Mouse (Mus musculus) thymus, postnatal 0 days (tissue): ENCODE measurements around the gene Enpp6. TPM values are rescaled to one million over a fixed set of nuclear protein-coding genes. Genes with fewer than 3 reads are reported as not detected.

ENCODE experiments used
- DNase-seq: peaks from one replicate; pipeline ENCODE4 v3.0.0-alpha.2; 2015; ENCODE audit warnings: low spot score
- polyA plus RNA-seq: library from polyadenylated mRNA; unstranded; fragments of >200 nt; fragmentation: Nextera tagmentation; extraction: Ambion mirVana; gene quantifications from 2 replicates; pipeline ENCODE4 v1.2.1, GENCODE M21; 2015

Enpp6 gene
- 0.03 and 0.14 TPM in 2 replicates for polyA plus RNA-seq

GRCm38 (mm10) chr8:46986386-46987140 is at the start of gene Enpp6:
Gene Enpp6 (plus strand): TSS chr8:46986887.
- DNase-seq = no peak

GRCm38 (mm10) chr8:46938218-46938617 is 48.5 kb upstream of the Enpp6 start:
- DNase-seq = no peak

- peak; percentile 10 for DNase-seq
Observed at GRCm38 (mm10) chr8:46941295-46941694, 45.4 kb upstream of the Enpp6 start.

- DNase-seq = no peak
Observed at GRCm38 (mm10) chr8:46941731-46942650, 44.7 kb upstream of the Enpp6 start.

- DNase-seq = no peak
Observed at GRCm38 (mm10) chr8:46942651-46943024, 44.0 kb upstream of the Enpp6 start.

DNA sequence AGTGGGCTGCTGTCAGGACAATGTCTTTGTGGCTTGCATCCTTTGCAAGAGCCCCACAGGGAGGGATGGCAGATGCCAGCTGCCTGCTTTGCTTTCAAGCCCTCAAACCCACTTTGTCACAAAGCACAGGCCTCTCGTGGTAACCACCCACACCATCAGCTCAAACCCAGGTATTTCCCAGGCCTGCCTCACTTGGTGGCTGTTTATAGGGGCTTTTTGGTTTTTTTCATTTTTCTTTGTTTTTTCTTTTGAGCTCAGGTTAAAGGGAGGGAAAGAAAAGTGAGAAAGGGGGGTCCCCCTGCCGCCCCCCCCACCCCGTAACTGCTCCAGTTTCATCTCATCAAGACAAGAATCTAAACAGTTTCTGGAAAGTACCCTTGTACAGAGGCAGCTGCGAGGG is 43.4 kb upstream of the Enpp6 start:
- DNase-seq = no peak

- peak; percentile 43 for DNase-seq
Observed at GRCm38 (mm10) chr8:46946181-46946580, 40.5 kb upstream of the Enpp6 start.

DNA sequence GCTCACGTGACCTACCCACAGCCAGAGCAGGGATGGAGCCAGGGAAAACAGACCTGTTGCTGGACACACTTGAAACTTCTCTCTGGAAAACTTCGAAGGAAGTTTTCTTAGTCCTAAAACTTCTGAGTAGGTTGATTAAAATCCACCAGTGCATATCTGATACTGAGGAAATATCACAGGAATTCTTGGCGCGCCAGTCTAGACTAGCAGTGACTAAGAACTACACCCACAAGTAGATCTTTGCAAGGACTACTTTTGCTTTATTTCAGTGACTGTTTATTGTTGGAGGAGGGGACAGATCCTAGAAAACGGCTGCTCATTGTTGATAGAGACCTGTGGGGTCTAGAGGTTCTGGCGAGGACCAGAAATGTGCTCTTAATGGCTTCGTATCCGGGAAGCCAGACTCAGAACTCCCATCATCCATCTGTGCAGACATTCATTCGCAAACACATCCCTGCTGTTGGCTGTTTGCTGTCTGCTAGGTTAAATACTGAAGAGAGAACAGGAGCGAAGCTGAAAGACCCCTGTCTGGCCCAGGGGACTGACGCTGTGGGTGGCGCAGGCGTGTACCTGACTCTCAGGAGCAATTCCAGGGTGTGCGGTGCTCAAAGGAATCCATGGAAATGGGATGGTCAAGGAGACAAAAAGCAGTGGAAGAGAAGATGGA is 38.5 kb upstream of the Enpp6 start:
- DNase-seq = no peak

- peak; percentile 75 for DNase-seq
Observed at GRCm38 (mm10) chr8:46953472-46953871, 33.2 kb upstream of the Enpp6 start.

- no peak for DNase-seq
Observed at GRCm38 (mm10) chr8:46962630-46963427, 23.9 kb upstream of the Enpp6 start.

DNA sequence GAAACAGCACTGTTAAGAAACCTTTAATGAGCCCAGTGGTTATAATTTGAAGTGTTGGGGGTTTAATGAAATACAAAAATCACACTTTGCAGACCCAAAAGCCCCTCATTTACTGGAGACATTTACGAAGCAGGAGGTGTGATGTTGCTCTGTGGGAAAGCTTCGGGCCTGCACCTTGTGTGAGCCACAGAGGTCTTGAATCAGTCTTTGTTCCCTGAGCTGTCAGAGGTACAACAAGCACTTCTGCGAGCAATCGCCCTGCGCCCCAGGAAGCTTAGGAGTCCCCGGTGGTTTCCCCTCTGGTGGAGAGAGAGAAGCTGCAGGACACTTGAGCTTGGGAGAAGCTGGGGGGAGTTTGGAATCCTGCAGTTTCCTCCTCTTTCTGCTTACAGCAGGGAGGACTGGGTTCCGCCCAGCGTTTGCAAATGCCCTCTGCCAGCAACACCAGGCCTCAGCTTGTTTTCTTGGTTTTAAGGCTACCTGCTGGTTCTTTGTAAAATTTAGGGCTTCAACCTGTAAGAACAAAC is 23.0 kb upstream of the Enpp6 start:
- no peak for DNase-seq

DNA sequence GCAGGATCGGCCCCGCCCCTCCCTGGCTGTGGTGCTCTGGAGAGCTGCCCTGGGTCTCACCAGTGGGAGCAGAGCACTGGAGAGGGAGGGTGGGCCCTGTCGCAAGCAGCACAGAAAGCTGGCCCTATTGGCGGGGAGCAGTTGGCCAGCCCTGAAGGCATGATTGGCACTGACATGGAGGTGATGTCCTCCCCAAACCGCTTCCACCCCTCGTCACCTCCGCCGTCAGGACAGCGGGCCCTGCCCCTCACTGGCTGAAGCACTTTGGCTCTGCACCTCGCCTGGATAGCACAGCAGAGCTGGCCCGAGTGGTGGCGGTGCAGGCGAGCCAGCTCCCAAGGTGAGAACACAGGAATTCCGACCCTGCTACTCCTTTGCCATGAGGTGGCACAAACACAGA is 20.9 kb upstream of the Enpp6 start:
- no peak for DNase-seq

DNA sequence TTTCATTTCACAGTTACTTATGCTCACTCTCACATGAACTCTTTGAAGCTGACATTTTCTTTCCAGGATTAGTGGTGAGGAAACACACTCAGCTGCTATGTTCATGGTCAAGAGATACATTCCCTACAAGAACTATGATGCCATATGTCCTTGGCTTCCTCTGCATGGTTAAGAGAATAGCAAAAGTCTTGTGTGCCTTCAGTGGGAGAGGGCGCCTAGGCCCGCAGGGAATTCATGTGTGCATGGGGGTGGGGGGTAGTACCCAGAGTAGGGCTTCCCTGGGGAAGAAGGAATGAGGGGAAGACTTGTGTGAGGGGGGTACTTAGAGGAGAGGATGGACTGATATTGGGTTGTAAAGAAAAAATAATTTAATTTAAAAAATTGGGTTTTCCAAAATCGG is 18.0 kb upstream of the Enpp6 start:
- DNase-seq = no peak

DNA sequence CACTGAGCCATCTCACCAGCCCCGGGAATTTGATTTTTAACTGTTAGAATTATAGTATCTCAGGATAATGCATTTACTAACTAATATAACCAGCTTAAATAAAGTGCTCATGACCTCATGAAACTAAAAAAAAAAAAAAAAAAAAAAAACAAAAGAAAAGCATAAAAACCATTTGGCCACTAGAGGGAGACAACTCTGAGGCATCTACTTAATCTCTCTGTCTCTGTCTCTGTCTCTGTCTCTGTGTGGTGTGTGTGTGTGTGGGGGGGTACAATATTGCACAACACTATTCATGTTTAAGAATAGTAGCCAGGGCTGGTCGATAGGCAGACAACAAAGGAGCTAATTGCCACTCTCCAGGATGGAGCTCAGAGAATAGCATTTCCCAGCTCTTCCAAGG is 17.3 kb upstream of the Enpp6 start:
- DNase-seq = no peak

GRCm38 (mm10) chr8:46977376-46977775 is 9.3 kb upstream of the Enpp6 start:
- no peak for DNase-seq

GRCm38 (mm10) chr8:46982166-46982565 is 4.5 kb upstream of the Enpp6 start:
- no peak for DNase-seq

DNA sequence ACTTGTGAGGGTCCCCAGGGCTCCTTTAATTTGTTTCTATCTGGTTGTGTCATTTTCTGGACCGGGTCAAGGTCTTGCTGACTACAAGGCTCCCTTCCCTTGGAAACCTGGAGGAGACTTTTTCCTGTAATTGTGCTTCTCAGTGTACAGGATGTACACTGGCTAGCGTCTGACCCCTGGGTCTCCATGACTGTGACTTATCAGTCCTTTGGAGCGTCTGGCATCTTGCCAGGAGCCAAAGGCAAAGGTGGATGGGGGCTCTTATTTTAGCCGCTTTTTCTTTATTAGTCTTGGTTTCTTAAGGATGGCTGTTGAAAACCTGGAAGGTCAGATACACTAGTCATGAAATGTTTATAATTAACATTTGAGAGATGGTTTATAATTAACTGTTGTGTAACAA is 3.9 kb upstream of the Enpp6 start:
- DNase-seq = no peak

- no peak for DNase-seq
Observed at GRCm38 (mm10) chr8:46984647-46985046, 2.0 kb upstream of the Enpp6 start.

- no peak for DNase-seq
Observed at GRCm38 (mm10) chr8:46988366-46988765, 1.7 kb downstream of the Enpp6 start.

DNA sequence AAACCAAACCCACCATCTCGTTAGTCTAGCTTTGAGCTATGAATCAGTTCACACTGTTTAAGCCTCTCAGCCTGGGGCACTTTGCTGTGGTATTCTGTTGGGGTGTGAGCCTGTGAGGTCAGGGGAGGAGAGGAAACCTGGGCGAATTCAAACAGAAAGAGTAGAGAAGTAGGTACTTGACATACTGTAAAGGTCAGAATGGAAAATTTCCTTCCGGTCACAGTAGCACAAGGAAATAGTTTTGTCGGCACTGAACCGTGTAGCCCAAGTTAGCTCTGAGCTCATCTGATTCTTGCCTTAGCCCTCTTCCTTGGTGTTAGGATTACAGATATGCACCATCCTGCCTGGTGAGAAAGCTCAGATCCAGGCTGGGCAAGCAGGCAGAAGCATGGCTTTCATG is 4.4 kb downstream of the Enpp6 start:
- no peak for DNase-seq

GRCm38 (mm10) chr8:46992579-46992978 is 5.9 kb downstream of the Enpp6 start:
- no peak for DNase-seq
